In genomic region chr3:88000181-88000580, GRCm38 (mm10) we compare ENCODE assay signal across 9 mouse cellular contexts. TPM values are rescaled to one million over a fixed set of nuclear protein-coding genes. Genes with fewer than 3 reads are reported as not detected.
DNase-seq lines count a peak whose midpoint lies in the region; ATAC-seq and TF ChIP-seq lines count a peak whose summit lies in the region.
"Had no signal": no experiment of that assay in that cellular context is flagged by ENCODE, and none has a peak within 500 bp of the region (broad histone marks: within the 10 kb centered on the region; RNA-seq: fewer than 3 reads in every experiment).

Gene Bcan, minus strand, starts transcription at chr3:88000230.

- peak within 1 kb of the TSS; percentile 80 for H3K4me2 ChIP-seq in forebrain, embryonic 13.5 days

- peak within 1 kb of the TSS; percentile 49 for H3K4me3 ChIP-seq in left cerebral cortex, adult 2 months
- H3K4me3 ChIP-seq in forebrain, embryonic 13.5 days: peak within 1 kb of the TSS; percentile 48
- H3K4me3 ChIP-seq in limb, embryonic 10.5 days: peak within 1 kb of the TSS; percentile 49

- peak within 1 kb of the TSS; percentile 64 for H3K9ac ChIP-seq in forebrain, embryonic 13.5 days

- peak within 1 kb of the TSS; percentile 88 for H3K27ac ChIP-seq in left cerebral cortex, adult 2 months
- H3K27ac ChIP-seq in forebrain, embryonic 13.5 days: peak within 1 kb of the TSS; percentile 0; the same call in 1 of the 2 replicates
- H3K27ac ChIP-seq in limb, embryonic 10.5 days: no peak within 1 kb of the TSS

- H3K4me1 ChIP-seq in forebrain, embryonic 13.5 days: peaks cover 55% of the 10 kb centered on the region
- peaks cover 39% of the 10 kb centered on the region for H3K4me1 ChIP-seq in limb, embryonic 10.5 days

- H3K27me3 ChIP-seq in forebrain, embryonic 13.5 days: peaks cover 95% of the 10 kb centered on the region
- H3K27me3 ChIP-seq in limb, embryonic 10.5 days (ENCODE audit: low read depth, poor library complexity, severe bottlenecking): peaks cover 100% of the 10 kb centered on the region

- no peaks in the 10 kb centered on the region for H3K9me3 ChIP-seq in forebrain, embryonic 13.5 days (replicated peaks)
- no peaks in the 10 kb centered on the region for H3K9me3 ChIP-seq in limb, embryonic 10.5 days (replicated peaks)

- no peak for TF ChIP-seq CTCF in left cerebral cortex, adult 2 months (IDR thresholded peaks at IDR 0.05)

- WGBS in forebrain, embryonic 13.5 days: under 1% methylated on average over 39 of the region's 39 CpGs
- WGBS in limb, embryonic 10.5 days: under 1% methylated on average over 39 of the region's 39 CpGs

- no peaks in the 10 kb centered on the region for H3K36me3 ChIP-seq in forebrain, embryonic 13.5 days (ENCODE audit: poor library complexity, severe bottlenecking)
- H3K36me3 ChIP-seq in limb, embryonic 10.5 days: no peaks in the 10 kb centered on the region

- peak; percentile 54 to 70 for DNase-seq in left cerebral cortex, adult 2 months (ENCODE audit: extremely low spot score in 1 of 2, low spot score in 2 of 2)
- DNase-seq in left cerebral cortex, adult 11 months (ENCODE audit: low spot score): no peak
- DNase-seq in adrenal gland, postnatal 4 days (ENCODE audit: low spot score in 2 of 2): no peak
- DNase-seq in limb, embryonic 10.5 days (ENCODE audit: low spot score): no peak
- DNase-seq in right cerebral cortex, postnatal 25 days: peak; percentile 67
- DNase-seq in gastrocnemius, postnatal 25 days: no peak
- DNase-seq in heart, postnatal 14 days: no peak

- intact Hi-C loops in left cerebral cortex, adult 2 months (cut with DNase I): no loop called here
- intact Hi-C loops in heart, postnatal 14 days (cut with DNase I): loop anchor here (10.0 kb wide), 1 partner anchor 195 kb away; no protein-coding TSS in a partner anchor

- ATAC-seq in forebrain, embryonic 13.5 days: 0 out of 2 replicates have a peak, but pooled peaks have one; percentile 14

RNA-seq across cellular contexts. Expression of gene Bcan, which starts in this region (rescaled TPM):
- total RNA-seq in left cerebral cortex, adult 2 months (2021): 100 to 1,000 TPM; 241 to 256 TPM
- total RNA-seq in adrenal gland, postnatal 4 days (2021): 10 to 100 TPM; 29.2 to 30.6 TPM
- 9.5 and 9.6 TPM in 2 replicates for polyA plus RNA-seq in forebrain, embryonic 13.5 days (2015; fragmentation: Nextera tagmentation; extraction: Ambion mirVana)
- not detected in 2 replicates for polyA plus RNA-seq in limb, embryonic 10.5 days (2016; fragmentation: Nextera tagmentation; extraction: Ambion mirVana)
- not detected for total RNA-seq in gastrocnemius, postnatal 25 days (2021)
- total RNA-seq in heart, postnatal 14 days (2021): under 1 TPM; 0.15 to 0.29 TPM
- polyA plus RNA-seq: spleen, adult 2 months had no signal

Comparison
In these comparisons a context has a peak if more than half of its experiments do, and no peak if none do; other contexts are left out.
1. RNA of gene Bcan (total RNA-seq): 241 to 256 TPM in left cerebral cortex, adult 2 months and 29.2 to 30.6 TPM in adrenal gland, postnatal 4 days; 0.15 to 0.29 TPM in heart, postnatal 14 days and not detected in gastrocnemius, postnatal 25 days; every median in the first group is over 10 times any median in the second.
2. RNA of gene Bcan (total RNA-seq): 241 to 256 TPM in left cerebral cortex, adult 2 months; 29.2 to 30.6 TPM in adrenal gland, postnatal 4 days; every median in the first group is over 4 times any median in the second.
3. RNA of gene Bcan (polyA plus RNA-seq): 9.5 to 9.6 TPM in forebrain, embryonic 13.5 days; not detected in limb, embryonic 10.5 days; every median in the first group is over 10 times any median in the second.
4. DNase-seq: peak in left cerebral cortex, adult 2 months (2 of 2) and right cerebral cortex, postnatal 25 days (single experiment); none in left cerebral cortex, adult 11 months (single experiment), adrenal gland, postnatal 4 days (0 of 2), limb, embryonic 10.5 days (single experiment), gastrocnemius, postnatal 25 days (single experiment) and heart, postnatal 14 days (0 of 2).
5. Peak in every context shown above with its lines, with median percentiles within 50 percentile points of each other: H3K4me3 ChIP-seq.